Mouse (Mus musculus): ENCODE data around the gene Myh7. TPM values are rescaled to one million over a fixed set of nuclear protein-coding genes. Genes with fewer than 3 reads are reported as not detected.
"Not testable (repeated sequence)": the region's sequence is repeated elsewhere in the genome, so short reads cannot be mapped to it uniquely, and the experiment has no call there.

Myh7 gene
- polyA plus RNA-seq, 1 experiment from 2014 or later, result 5.6 TPM

GRCm38 (mm10) chr14:55006541-55006940 is 12.1 kb upstream of the Myh7 start:
- no peak overlapping the region for H3K4me3 ChIP-seq (replicated peaks; ENCODE audit: low read length)
- 69% methylated on average over 3 of the region's 3 CpGs for WGBS
- H3K9ac ChIP-seq, result no peak overlapping the region
- H3K36me3 ChIP-seq (replicated peaks; ENCODE audit: control insufficient read depth, insufficient read depth), result no peaks in the 10 kb centered on the region
- H3K9me3 ChIP-seq (ENCODE audit: control insufficient read depth, low read length), result no peaks in the 10 kb centered on the region
- no peaks in the 10 kb centered on the region for H3K27me3 ChIP-seq (ENCODE audit: control insufficient read depth, insufficient read depth, low read length)
- ATAC-seq (ENCODE audit: low FRiP score), result no peak
- DNase-seq (ENCODE audit: low spot score), result no peak
- no peak overlapping the region for H3K27ac ChIP-seq
- peaks cover 7% of the 10 kb centered on the region; the same call in 1 of the 2 replicates for H3K4me1 ChIP-seq (replicated peaks; ENCODE audit: control insufficient read depth, insufficient read depth, low read length)
- H3K4me2 ChIP-seq (replicated peaks), result no peak overlapping the region

- Histone ChIP-seq H3K4me1 (replicated peaks; ENCODE audit: control insufficient read depth, insufficient read depth, low read length) (peaks cover 7% of the 10 kb centered on the region; the same call in 1 of the 2 replicates), H3K9me3 (ENCODE audit: control insufficient read depth, low read length) (no peaks in the 10 kb centered on the region), H3K27me3 (ENCODE audit: control insufficient read depth, insufficient read depth, low read length) (no peaks in the 10 kb centered on the region), H3K27ac (no peak overlapping the region), H3K9ac (no peak overlapping the region), H3K36me3 (replicated peaks; ENCODE audit: control insufficient read depth, insufficient read depth) (no peaks in the 10 kb centered on the region), H3K4me2 (replicated peaks) (no peak overlapping the region), H3K4me3 (replicated peaks; ENCODE audit: low read length) (no peak overlapping the region)
- DNase-seq (ENCODE audit: low spot score) (no peak), ATAC-seq (ENCODE audit: low FRiP score) (no peak)
- WGBS, result 86% methylated on average over 8 of the region's 8 CpGs
Observed at GRCm38 (mm10) chr14:55005967-55006366, 11.5 kb upstream of the Myh7 start.

- ATAC-seq (ENCODE audit: low FRiP score), result no peak
- Histone ChIP-seq H3K36me3 (replicated peaks; ENCODE audit: control insufficient read depth, insufficient read depth) (no peaks in the 10 kb centered on the region), H3K27me3 (ENCODE audit: control insufficient read depth, insufficient read depth, low read length) (no peaks in the 10 kb centered on the region), H3K4me2 (replicated peaks) (no peak overlapping the region), H3K4me1 (replicated peaks; ENCODE audit: control insufficient read depth, insufficient read depth, low read length) (peaks cover 7% of the 10 kb centered on the region; the same call in 1 of the 2 replicates), H3K4me3 (replicated peaks; ENCODE audit: low read length) (no peak overlapping the region), H3K27ac (no peak overlapping the region), H3K9me3 (ENCODE audit: control insufficient read depth, low read length) (no peaks in the 10 kb centered on the region), H3K9ac (no peak overlapping the region)
- no peak for DNase-seq (ENCODE audit: low spot score)
- 76% methylated on average over 2 of the region's 2 CpGs for WGBS
Observed at GRCm38 (mm10) chr14:55005506-55005905, 11.1 kb upstream of the Myh7 start.

- peaks cover 7% of the 10 kb centered on the region; the same call in 1 of the 2 replicates for H3K4me1 ChIP-seq (replicated peaks; ENCODE audit: control insufficient read depth, insufficient read depth, low read length)
- H3K4me2 ChIP-seq (replicated peaks), result no peak overlapping the region
- WGBS, result 76% methylated on average over 18 of the region's 18 CpGs
- no peaks in the 10 kb centered on the region for H3K9me3 ChIP-seq (ENCODE audit: control insufficient read depth, low read length)
- H3K27ac ChIP-seq, result no peak overlapping the region
- ATAC-seq (ENCODE audit: low FRiP score), result no peak
- no peaks in the 10 kb centered on the region for H3K36me3 ChIP-seq (replicated peaks; ENCODE audit: control insufficient read depth, insufficient read depth)
- no peaks in the 10 kb centered on the region for H3K27me3 ChIP-seq (ENCODE audit: control insufficient read depth, insufficient read depth, low read length)
- DNase-seq (ENCODE audit: low spot score), result no peak
- no peak overlapping the region for H3K9ac ChIP-seq
- no peak overlapping the region for H3K4me3 ChIP-seq (replicated peaks; ENCODE audit: low read length)
Observed at GRCm38 (mm10) chr14:55003878-55004855, 9.7 kb upstream of the Myh7 start.

GRCm38 (mm10) chr14:55002687-55003120 is 8.3 kb upstream of the Myh7 start:
- WGBS, result 71% methylated on average over 7 of the region's 7 CpGs
- DNase-seq (ENCODE audit: low spot score) (no peak), ATAC-seq (ENCODE audit: low FRiP score) (no peak)
- Histone ChIP-seq H3K36me3 (replicated peaks; ENCODE audit: control insufficient read depth, insufficient read depth) (no peaks in the 10 kb centered on the region), H3K4me3 (replicated peaks; ENCODE audit: low read length) (no peak overlapping the region), H3K4me2 (replicated peaks) (no peak overlapping the region), H3K27me3 (ENCODE audit: control insufficient read depth, insufficient read depth, low read length) (no peaks in the 10 kb centered on the region), H3K27ac (0 out of 2 replicates have a peak overlapping the region, but pooled peaks have one; percentile 9), H3K9me3 (ENCODE audit: control insufficient read depth, low read length) (no peaks in the 10 kb centered on the region), H3K9ac (no peak overlapping the region), H3K4me1 (replicated peaks; ENCODE audit: control insufficient read depth, insufficient read depth, low read length) (peaks cover 7% of the 10 kb centered on the region; the same call in 1 of the 2 replicates)

- Histone ChIP-seq H3K4me3 (replicated peaks; ENCODE audit: low read length) (no peak overlapping the region), H3K9ac (no peak overlapping the region), H3K4me1 (replicated peaks; ENCODE audit: control insufficient read depth, insufficient read depth, low read length) (peaks cover 7% of the 10 kb centered on the region; the same call in 1 of the 2 replicates), H3K9me3 (ENCODE audit: control insufficient read depth, low read length) (no peaks in the 10 kb centered on the region), H3K27ac (no peak overlapping the region), H3K4me2 (replicated peaks) (no peak overlapping the region), H3K27me3 (ENCODE audit: control insufficient read depth, insufficient read depth, low read length) (no peaks in the 10 kb centered on the region), H3K36me3 (replicated peaks; ENCODE audit: control insufficient read depth, insufficient read depth) (no peaks in the 10 kb centered on the region)
- no peak for ATAC-seq (ENCODE audit: low FRiP score)
- 65% methylated on average over 12 of the region's 12 CpGs for WGBS
- no peak for DNase-seq (ENCODE audit: low spot score)
Observed at GRCm38 (mm10) chr14:55001938-55002686, 7.7 kb upstream of the Myh7 start.

- Histone ChIP-seq H3K4me3 (replicated peaks; ENCODE audit: low read length) (no peak overlapping the region), H3K9ac (no peak overlapping the region), H3K36me3 (replicated peaks; ENCODE audit: control insufficient read depth, insufficient read depth) (no peaks in the 10 kb centered on the region), H3K4me2 (replicated peaks) (no peak overlapping the region), H3K9me3 (ENCODE audit: control insufficient read depth, low read length) (no peaks in the 10 kb centered on the region), H3K27ac (no peak overlapping the region), H3K27me3 (ENCODE audit: control insufficient read depth, insufficient read depth, low read length) (no peaks in the 10 kb centered on the region), H3K4me1 (replicated peaks; ENCODE audit: control insufficient read depth, insufficient read depth, low read length) (peaks cover 11% of the 10 kb centered on the region; the same call in 1 of the 2 replicates)
- WGBS, result 100% methylated on average over 2 of the region's 2 CpGs
- DNase-seq (ENCODE audit: low spot score) (no peak), ATAC-seq (ENCODE audit: low FRiP score) (no peak)
Observed at GRCm38 (mm10) chr14:55001446-55001845, 7.0 kb upstream of the Myh7 start.

- no peaks in the 10 kb centered on the region for H3K36me3 ChIP-seq (replicated peaks; ENCODE audit: control insufficient read depth, insufficient read depth)
- H3K27me3 ChIP-seq (ENCODE audit: control insufficient read depth, insufficient read depth, low read length), result no peaks in the 10 kb centered on the region
- no peaks in the 10 kb centered on the region for H3K9me3 ChIP-seq (ENCODE audit: control insufficient read depth, low read length)
- DNase-seq (ENCODE audit: low spot score), result no peak
- H3K4me3 ChIP-seq (replicated peaks; ENCODE audit: low read length), result no peak overlapping the region
- H3K9ac ChIP-seq, result no peak overlapping the region
- ATAC-seq (ENCODE audit: low FRiP score), result no peak
- no peak overlapping the region for H3K27ac ChIP-seq
- H3K4me2 ChIP-seq (replicated peaks), result no peak overlapping the region
- 85% methylated on average over 6 of the region's 6 CpGs for WGBS
- peaks cover 17% of the 10 kb centered on the region for H3K4me1 ChIP-seq (replicated peaks; ENCODE audit: control insufficient read depth, insufficient read depth, low read length)
Observed at GRCm38 (mm10) chr14:55000814-55001213, 6.4 kb upstream of the Myh7 start.

GRCm38 (mm10) chr14:54999868-55000267 is 5.4 kb upstream of the Myh7 start:
- not testable (repeated sequence) for H3K4me2 ChIP-seq (replicated peaks); H3K36me3 ChIP-seq (replicated peaks; ENCODE audit: control insufficient read depth, insufficient read depth); H3K4me3 ChIP-seq (replicated peaks; ENCODE audit: low read length); H3K9me3 ChIP-seq (ENCODE audit: control insufficient read depth, low read length); H3K27me3 ChIP-seq (ENCODE audit: control insufficient read depth, insufficient read depth, low read length); H3K27ac ChIP-seq; DNase-seq (ENCODE audit: low spot score); ATAC-seq (ENCODE audit: low FRiP score); H3K9ac ChIP-seq
- 88% methylated on average over 5 of the region's 5 CpGs for WGBS
- peaks cover 26% of the 10 kb centered on the region for H3K4me1 ChIP-seq (replicated peaks; ENCODE audit: control insufficient read depth, insufficient read depth, low read length)

All from hindbrain, embryonic 14.5 days (tissue).